Mouse (Mus musculus) intestine, postnatal 0 days (tissue): ENCODE results near the gene Fut1. TPM values are rescaled to one million over a fixed set of nuclear protein-coding genes. Genes with fewer than 3 reads are reported as not detected.
A peak's percentile ranks its signal among the peaks of the same experiment; 100 is the strongest.

ENCODE experiments used
- ATAC-seq: fragments of 200-750 bp; cut with Nextera tagmentation; 2 replicates; pipeline ENCODE4 v1.8.0; 2017; ENCODE audit warnings: mild to moderate bottlenecking, moderate TSS enrichment, moderate library complexity
- H3K27ac ChIP-seq: fragments of 300-500 bp; sonication (generic); 2 replicates; pipeline ENCODE4 v1.5.1; 2014; ENCODE audit warnings: mild to moderate bottlenecking, low read depth, low read length, moderate library complexity
- H3K27me3 ChIP-seq: fragments of 300-500 bp; sonication (generic); replicated peaks from 2 replicates; pipeline ENCODE4 v1.6.1; 2014; ENCODE audit warnings: low read length, mixed read lengths; ENCODE audit not compliant: control insufficient read depth, insufficient read depth
- H3K36me3 ChIP-seq: fragments of 300-500 bp; sonication (generic); 2 replicates; pipeline ENCODE4 v1.6.1; 2014; ENCODE audit warnings: mild to moderate bottlenecking, moderate library complexity; ENCODE audit not compliant: control insufficient read depth, insufficient read depth
- H3K4me1 ChIP-seq: fragments of 300-500 bp; sonication (generic); replicated peaks from 2 replicates; pipeline ENCODE4 v1.6.1; 2014; ENCODE audit warnings: antibody characterized with exemption, low read length, mixed read lengths; ENCODE audit not compliant: control insufficient read depth, insufficient read depth
- H3K4me2 ChIP-seq: fragments of 300-500 bp; sonication (generic); replicated peaks from 2 replicates; pipeline ENCODE4 v1.6.1; 2014; ENCODE audit warnings: low read depth, mild to moderate bottlenecking, moderate library complexity
- H3K4me3 ChIP-seq: fragments of 300-500 bp; sonication (generic); 2 replicates; pipeline ENCODE4 v1.5.1; 2014; ENCODE audit warnings: low read depth, low read length
- H3K9ac ChIP-seq: fragments of 300-500 bp; sonication (generic); 2 replicates; pipeline ENCODE4 v1.6.1; 2014; ENCODE audit warnings: mild to moderate bottlenecking, low read depth, low read length
- H3K9me3 ChIP-seq: fragments of 300-500 bp; sonication (generic); 2 replicates; pipeline ENCODE4 v1.6.1; 2016; ENCODE audit warnings: mixed run types; ENCODE audit not compliant: control insufficient read depth
- CTCF ChIP-seq: sonication (generic); IDR thresholded peaks from 2 replicates; pipeline ENCODE4 v1.5.1; 2016; ENCODE audit warnings: low read depth, mild to moderate bottlenecking, control low read depth, antibody characterized with exemption, moderate library complexity
- WGBS: fragments of 180-500 bp; shearing (Covaris S2); extraction: QIAGEN DNeasy Blood & Tissue Kit; methylation state at CpG from one replicate; pipeline ENCODE4 v1.1.7; 2014; 5-methylcytosine and 5-hydroxymethylcytosine counted together
- polyA plus RNA-seq: library from polyadenylated mRNA; unstranded; fragments of >200 nt; fragmentation: Nextera tagmentation; extraction: Ambion mirVana; gene quantifications from 2 replicates; pipeline ENCODE4 v1.2.1, GENCODE M21; 2015

Fut1 gene
- polyA plus RNA-seq, 1 experiment from 2014 or later: 0.23 TPM

DNA sequence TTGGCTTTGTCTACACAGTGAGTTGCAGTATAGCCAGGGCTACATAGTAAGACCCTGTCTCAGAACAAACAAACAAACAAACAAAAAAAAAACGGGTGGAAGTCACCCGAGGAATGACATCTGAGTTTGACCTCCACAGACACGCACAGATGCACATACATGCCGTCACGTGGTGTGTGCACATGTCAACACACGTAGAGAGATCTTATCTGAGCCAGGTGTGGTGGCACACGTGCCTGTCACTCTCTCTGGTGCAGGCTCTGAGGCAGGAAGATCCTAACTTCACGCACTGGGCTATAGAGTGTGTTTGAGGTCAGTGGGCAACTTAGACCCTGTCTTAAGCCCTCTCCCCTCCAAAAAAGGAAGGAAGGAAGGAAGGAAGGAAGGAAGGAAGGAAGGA is 43.1 kb upstream of the Fut1 start:
- peak; percentile 40; the same call in 1 of the 2 replicates for ATAC-seq
- H3K4me3 ChIP-seq: peak overlapping the region; percentile 43

GRCm38 (mm10) chr7:45574472-45575379 is 42.4 kb upstream of the Fut1 start:
- Histone ChIP-seq H3K4me1 (peaks cover 9% of the 10 kb centered on the region; the same call in 1 of the 2 replicates), H3K27me3 (no peaks in the 10 kb centered on the region), H3K36me3 (peaks cover 7% of the 10 kb centered on the region; the same call in 1 of the 2 replicates), H3K27ac (peak overlapping the region; percentile 70), H3K4me3 (peak overlapping the region; percentile 43), H3K4me2 (peak overlapping the region; percentile 69), H3K9me3 (no peaks in the 10 kb centered on the region), H3K9ac (peak overlapping the region; percentile 55)
- peak; percentile 85 for ATAC-seq
- TF ChIP-seq CTCF: no peak
- WGBS: 46% methylated on average over 15 of the region's 15 CpGs

More for the DNA sequence above, 43.1 kb upstream of the Fut1 start:
- Histone ChIP-seq H3K36me3 (peaks cover 7% of the 10 kb centered on the region; the same call in 1 of the 2 replicates), H3K9me3 (no peaks in the 10 kb centered on the region), H3K4me1 (peaks cover 9% of the 10 kb centered on the region; the same call in 1 of the 2 replicates), H3K4me2 (peak overlapping the region; percentile 69), H3K27me3 (no peaks in the 10 kb centered on the region), H3K27ac (no peak overlapping the region), H3K9ac (no peak overlapping the region)
- WGBS: 47% methylated on average over 8 of the region's 8 CpGs
- TF ChIP-seq CTCF: no peak

- Histone ChIP-seq H3K4me2 (no peak overlapping the region), H3K4me3 (no peak overlapping the region), H3K4me1 (no peaks in the 10 kb centered on the region), H3K36me3 (peaks cover 18% of the 10 kb centered on the region; the same call in 1 of the 2 replicates), H3K9ac (no peak overlapping the region), H3K27me3 (no peaks in the 10 kb centered on the region), H3K9me3 (no peaks in the 10 kb centered on the region), H3K27ac (no peak overlapping the region)
- no peak for TF ChIP-seq CTCF
- no peak for ATAC-seq
- WGBS: 97% methylated on average over 6 of the region's 6 CpGs
Measured at GRCm38 (mm10) chr7:45585923-45586322, 31.2 kb upstream of the Fut1 start.

- Histone ChIP-seq H3K27me3 (no peaks in the 10 kb centered on the region), H3K27ac (no peak overlapping the region), H3K9ac (no peak overlapping the region), H3K4me1 (no peaks in the 10 kb centered on the region), H3K36me3 (peaks cover 18% of the 10 kb centered on the region; the same call in 1 of the 2 replicates), H3K4me3 (no peak overlapping the region), H3K9me3 (no peaks in the 10 kb centered on the region), H3K4me2 (no peak overlapping the region)
- no peak for ATAC-seq
- 93% methylated on average over 23 of the region's 23 CpGs for WGBS
- no peak for TF ChIP-seq CTCF
Measured at GRCm38 (mm10) chr7:45587631-45588592, 29.2 kb upstream of the Fut1 start.

DNA sequence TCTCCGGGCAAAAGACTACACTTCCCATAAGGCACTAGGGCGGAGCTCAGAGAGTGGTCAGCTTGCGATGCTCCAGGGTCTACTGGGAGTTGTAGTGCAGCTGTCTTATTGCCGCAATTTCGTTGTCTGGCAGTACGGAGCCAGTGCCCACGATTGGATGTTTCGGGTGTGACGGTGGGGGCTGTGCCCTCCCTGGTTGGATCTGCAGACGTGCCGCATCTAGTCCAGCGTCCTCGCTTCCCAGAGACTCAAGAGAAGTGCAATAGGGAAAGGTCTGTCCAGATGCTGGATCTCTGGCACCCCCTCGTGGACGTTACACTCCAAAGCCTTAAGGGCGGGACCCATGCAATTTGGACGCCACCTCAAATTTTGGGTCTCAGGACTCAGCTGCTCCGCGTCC is 27.9 kb upstream of the Fut1 start:
- peak; percentile 91 for ATAC-seq
- H3K9ac ChIP-seq: no peak overlapping the region

More for the DNA sequence above, 27.9 kb upstream of the Fut1 start:
- peaks cover 18% of the 10 kb centered on the region; the same call in 1 of the 2 replicates for H3K36me3 ChIP-seq
- no peaks in the 10 kb centered on the region for H3K4me1 ChIP-seq
- no peaks in the 10 kb centered on the region for H3K27me3 ChIP-seq
- no peaks in the 10 kb centered on the region for H3K9me3 ChIP-seq
- 5% methylated on average over 19 of the region's 19 CpGs for WGBS
- peak overlapping the region; percentile 58 for H3K4me2 ChIP-seq
- peak; percentile 97 for TF ChIP-seq CTCF
- H3K27ac ChIP-seq: no peak overlapping the region
- H3K4me3 ChIP-seq: peak overlapping the region; percentile 33
